ENCODE assay signal across 22 mouse cellular contexts in genomic region chr7:35728376-35728775, GRCm38 (mm10).
"Had no signal": no experiment of that assay in that cellular context is flagged by ENCODE, and none has a peak within 500 bp of the region (broad histone marks: within the 10 kb centered on the region; RNA-seq: fewer than 3 reads in every experiment).

No protein-coding gene starts in this region.

- H3K27me3 ChIP-seq: heart, embryonic 13.5 days; heart, embryonic 15.5 days; hindbrain, embryonic 13.5 days; hindbrain, embryonic 15.5 days; intestine, embryonic 15.5 days; limb, embryonic 12.5 days; liver, embryonic 13.5 days had no signal

- H3K4me3 ChIP-seq: heart, adult 2 months; heart, embryonic 13.5 days; heart, embryonic 15.5 days; hindbrain, embryonic 13.5 days; hindbrain, embryonic 15.5 days; intestine, embryonic 15.5 days; limb, embryonic 10.5 days; limb, embryonic 12.5 days; liver, embryonic 13.5 days had no signal

- H3K4me1 ChIP-seq: heart, embryonic 15.5 days; intestine, embryonic 15.5 days; limb, embryonic 10.5 days; limb, embryonic 12.5 days; liver, embryonic 13.5 days had no signal

- H3K27ac ChIP-seq: heart, adult 2 months; heart, embryonic 13.5 days; heart, embryonic 15.5 days; hindbrain, embryonic 13.5 days; hindbrain, embryonic 15.5 days; hindbrain, postnatal 0 days; intestine, embryonic 15.5 days; limb, embryonic 10.5 days; limb, embryonic 12.5 days; liver, embryonic 13.5 days had no signal

- DNase-seq: gastrocnemius, postnatal 14 days; gastrocnemius, postnatal 36 days; heart, adult 11 months; heart, adult 2 months; heart, postnatal 14 days; heart, postnatal 36 days; kidney, adult 18-20 months; kidney, adult 8-10 months; kidney, postnatal 10 days; kidney, postnatal 36 days; layer of hippocampus, adult 9-11 months; layer of hippocampus, postnatal 36 days; liver; liver, embryonic 13.5 days had no signal
